Mouse (Mus musculus): Measurements from ENCODE around the gene Prdx5.

DNA sequence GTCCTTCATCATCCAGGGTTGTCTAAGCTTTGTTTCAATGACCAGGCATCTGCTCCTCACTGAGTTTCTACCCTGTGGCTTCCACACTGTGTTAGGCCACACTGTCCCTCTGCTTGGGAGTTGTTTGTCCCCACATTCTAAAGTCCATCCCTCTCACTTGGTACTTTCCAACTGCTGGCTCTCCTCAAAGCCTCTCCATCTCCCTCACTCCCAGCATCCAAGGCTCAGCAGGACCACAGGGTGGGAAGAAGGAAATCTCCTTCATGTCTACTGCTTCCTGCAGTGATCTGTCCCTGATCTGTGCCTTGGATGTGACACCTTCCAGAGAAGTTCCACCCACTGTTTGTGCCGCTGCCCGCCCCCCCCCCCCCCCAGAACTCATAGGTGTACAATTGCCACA, 21.1 kb upstream of the Prdx5 start:
- TF ChIP-seq CTCF (IDR thresholded peaks at IDR 0.05; ENCODE audit: low read depth, low read length) = no peak
- no peak for TF ChIP-seq TAL1 (conservative IDR thresholded peaks at IDR 0.05; ENCODE audit: low read depth, low read length)
- TF ChIP-seq GATA1 (IDR thresholded peaks at IDR 0.05; ENCODE audit: borderline replicate concordance, low read length) = no peak
- no peak for TF ChIP-seq GATA2 (IDR thresholded peaks at IDR 0.05; ENCODE audit: borderline replicate concordance, low read depth, low read length)
- TF ChIP-seq POLR2AphosphoS5 (IDR thresholded peaks at IDR 0.05; ENCODE audit: insufficient replicate concordance, low read depth, low read length) = no peak
